Mouse (Mus musculus) intestine, embryonic 14.5 days (tissue): ENCODE results near the gene Mea1. TPM values are rescaled to one million over a fixed set of nuclear protein-coding genes. Genes with fewer than 3 reads are reported as not detected.

Source experiments
- ATAC-seq: fragments of 200-750 bp; cut with Nextera tagmentation; replicated peaks from 2 replicates; pipeline ENCODE4 v1.8.0; 2017; ENCODE audit warnings: low read depth, moderate number of reproducible peaks, moderate TSS enrichment, moderate library complexity; ENCODE audit not compliant: low FRiP score, low TSS enrichment
- DNase-seq: peaks from one replicate; pipeline ENCODE4 v3.0.0-alpha.2; 2018; ENCODE audit warnings: low spot score
- H3K27ac ChIP-seq: fragments of 300-500 bp; sonication (generic); 2 replicates; pipeline ENCODE4 v1.5.1; 2014; ENCODE audit warnings: low read depth, mild to moderate bottlenecking, control low read depth
- H3K27me3 ChIP-seq: fragments of 300-500 bp; sonication (generic); replicated peaks from 2 replicates; pipeline ENCODE4 v1.6.1; 2014; ENCODE audit warnings: low read length, control low read depth; ENCODE audit not compliant: control insufficient read depth, insufficient read depth
- H3K36me3 ChIP-seq: fragments of 300-500 bp; sonication (generic); 2 replicates; pipeline ENCODE4 v1.6.1; 2014; ENCODE audit warnings: low read length, control low read depth; ENCODE audit not compliant: control insufficient read depth, insufficient read depth
- H3K4me1 ChIP-seq: fragments of 300-500 bp; sonication (generic); replicated peaks from 2 replicates; pipeline ENCODE4 v1.6.1; 2014; ENCODE audit warnings: low read length, control low read depth, mixed read lengths; ENCODE audit not compliant: control insufficient read depth, insufficient read depth
- H3K4me2 ChIP-seq: fragments of 300-500 bp; sonication (generic); 2 replicates; pipeline ENCODE4 v1.6.1; 2014; ENCODE audit warnings: low read length
- H3K4me3 ChIP-seq: fragments of 300-500 bp; sonication (generic); 2 replicates; pipeline ENCODE4 v1.5.1; 2014; ENCODE audit warnings: low read depth, low read length, control low read depth, mixed read lengths
- H3K9ac ChIP-seq: fragments of 300-500 bp; sonication (generic); 2 replicates; pipeline ENCODE4 v1.6.1; 2014; ENCODE audit warnings: mild to moderate bottlenecking, low read length
- H3K9me3 ChIP-seq: fragments of 300-500 bp; sonication (generic); 2 replicates; pipeline ENCODE4 v1.6.1; 2016; ENCODE audit warnings: low read length, control low read depth; ENCODE audit not compliant: control insufficient read depth
- WGBS: fragments of 180-500 bp; shearing (Covaris S2); extraction: QIAGEN DNeasy Blood & Tissue Kit; methylation state at CpG from one replicate; pipeline ENCODE4 v1.1.7; 2014; 5-methylcytosine and 5-hydroxymethylcytosine counted together
- polyA plus RNA-seq: library from polyadenylated mRNA; unstranded; fragments of >200 nt; fragmentation: Nextera tagmentation; extraction: Ambion mirVana; gene quantifications from 2 replicates; pipeline ENCODE4 v1.2.1, GENCODE M21; 2014

Mea1 gene
- 156 and 161 TPM in 2 replicates for polyA plus RNA-seq

- H3K4me2 ChIP-seq, result peak within 1 kb of the TSS; percentile 82
- H3K36me3 ChIP-seq, result peaks cover 38% of the 10 kb centered on the region
- peaks cover 33% of the 10 kb centered on the region for H3K4me1 ChIP-seq
- peak within 1 kb of the TSS; percentile 66; the same call in 1 of the 2 replicates for H3K27ac ChIP-seq
- no peaks in the 10 kb centered on the region for H3K9me3 ChIP-seq
- peak within 1 kb of the TSS; percentile 86 for H3K4me3 ChIP-seq
- DNase-seq, result no peak
- H3K9ac ChIP-seq, result peak within 1 kb of the TSS; percentile 55
- no peaks in the 10 kb centered on the region for H3K27me3 ChIP-seq
- no peak for ATAC-seq
- 78% methylated on average over 8 of the region's 9 CpGs for WGBS
These were observed at the start of gene Mea1 for GRCm38 (mm10) chr17:46678416-46678815. Gene Mea1 (plus strand): TSS chr17:46678793.

DNA sequence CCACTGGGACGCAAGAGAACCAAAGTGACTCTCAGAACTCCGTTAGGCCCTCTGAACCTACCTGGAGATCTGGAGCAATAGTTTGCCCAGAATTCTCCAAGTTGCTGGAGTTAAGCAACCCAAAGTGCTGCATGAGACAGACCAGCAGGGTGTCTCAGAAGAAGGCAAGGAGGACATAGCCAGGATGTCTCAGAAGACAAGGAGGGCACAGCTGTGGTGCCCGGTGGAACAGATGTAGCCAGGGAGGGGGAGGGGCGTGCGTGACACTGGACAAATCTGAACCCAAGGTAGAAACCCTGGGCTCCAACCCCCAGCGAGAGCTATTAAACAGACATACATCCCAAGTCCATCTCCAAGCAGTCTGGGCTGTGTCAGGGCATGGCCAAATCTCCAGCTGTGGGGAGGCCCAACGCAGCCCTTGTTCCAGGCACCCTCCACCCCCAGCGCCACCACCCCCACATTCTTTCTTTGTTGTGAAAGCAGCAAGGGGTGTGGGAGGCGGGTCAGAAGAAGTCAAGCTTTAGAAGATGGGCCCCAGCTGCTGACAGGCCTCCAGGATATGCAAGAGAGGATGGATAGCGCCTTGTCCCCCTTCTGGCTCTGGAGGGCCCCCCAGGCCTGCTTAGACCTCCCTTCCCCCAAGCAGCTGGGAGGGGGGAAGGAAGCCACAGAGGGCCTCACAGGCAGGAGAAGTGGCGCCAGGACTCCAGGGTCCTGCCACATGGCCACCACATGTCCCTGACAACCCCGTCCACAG, 48.7 kb upstream of the Mea1 start:
- DNase-seq, result peak; percentile 87
- peak overlapping the region; percentile 99 for H3K27ac ChIP-seq
- H3K4me3 ChIP-seq, result peak overlapping the region; percentile 85
- 5% methylated on average over 12 of the region's 12 CpGs for WGBS
- H3K27me3 ChIP-seq, result no peaks in the 10 kb centered on the region
- no peaks in the 10 kb centered on the region for H3K9me3 ChIP-seq
- peaks cover 48% of the 10 kb centered on the region for H3K4me1 ChIP-seq
- H3K9ac ChIP-seq, result peak overlapping the region; percentile 35
- peak; percentile 85 for ATAC-seq
- peak overlapping the region; percentile 83 for H3K4me2 ChIP-seq
- peaks cover 9% of the 10 kb centered on the region; the same call in 1 of the 2 replicates for H3K36me3 ChIP-seq

GRCm38 (mm10) chr17:46636831-46637523, 41.6 kb upstream of the Mea1 start:
- H3K27me3 ChIP-seq, result no peaks in the 10 kb centered on the region
- no peak overlapping the region for H3K4me3 ChIP-seq
- peak; percentile 80 for DNase-seq
- peaks cover 32% of the 10 kb centered on the region for H3K36me3 ChIP-seq
- ATAC-seq, result peak; percentile 53
- H3K4me2 ChIP-seq, result peak overlapping the region; percentile 35
- H3K4me1 ChIP-seq, result peaks cover 3% of the 10 kb centered on the region; the same call in 1 of the 2 replicates
- no peaks in the 10 kb centered on the region for H3K9me3 ChIP-seq
- no peak overlapping the region for H3K9ac ChIP-seq
- 28% methylated on average over 15 of the region's 15 CpGs for WGBS
- no peak overlapping the region for H3K27ac ChIP-seq

GRCm38 (mm10) chr17:46639929-46640328, 38.7 kb upstream of the Mea1 start:
- H3K36me3 ChIP-seq, result peaks cover 35% of the 10 kb centered on the region
- no peaks in the 10 kb centered on the region for H3K27me3 ChIP-seq
- no peak overlapping the region for H3K27ac ChIP-seq
- no peak for DNase-seq
- H3K4me2 ChIP-seq, result no peak overlapping the region
- ATAC-seq, result no peak
- 66% methylated on average over 9 of the region's 9 CpGs for WGBS
- no peak overlapping the region for H3K4me3 ChIP-seq
- H3K9me3 ChIP-seq, result no peaks in the 10 kb centered on the region
- H3K9ac ChIP-seq, result no peak overlapping the region
- peaks cover 8% of the 10 kb centered on the region for H3K4me1 ChIP-seq

DNA sequence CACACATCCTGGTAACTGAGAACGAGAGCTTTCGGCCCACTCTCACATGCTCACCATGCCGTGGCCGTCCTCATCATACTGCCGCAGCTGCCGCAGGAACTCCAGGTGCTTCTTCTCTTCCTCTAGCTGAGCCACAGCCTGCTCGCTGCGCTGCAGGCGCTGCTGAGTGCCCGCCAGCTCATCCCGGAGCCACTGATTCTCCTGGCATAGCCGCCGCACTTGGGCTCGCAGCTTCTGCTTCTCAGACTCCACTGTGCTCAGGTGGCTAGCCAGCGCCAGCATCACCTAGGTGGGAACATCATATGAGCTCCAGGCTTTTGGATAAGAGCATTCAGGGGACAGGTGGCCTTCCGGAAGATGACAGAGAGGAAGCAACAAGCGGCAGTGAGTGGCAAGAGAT, 36.5 kb upstream of the Mea1 start:
- no peak overlapping the region for H3K4me3 ChIP-seq
- H3K9me3 ChIP-seq, result no peaks in the 10 kb centered on the region
- H3K27ac ChIP-seq, result no peak overlapping the region
- WGBS, result 86% methylated on average over 17 of the region's 17 CpGs
- no peaks in the 10 kb centered on the region for H3K27me3 ChIP-seq
- no peak overlapping the region for H3K9ac ChIP-seq
- no peak for ATAC-seq
- H3K36me3 ChIP-seq, result peaks cover 35% of the 10 kb centered on the region
- no peak for DNase-seq
- no peak overlapping the region for H3K4me2 ChIP-seq
- H3K4me1 ChIP-seq, result peaks cover 15% of the 10 kb centered on the region

GRCm38 (mm10) chr17:46644152-46644805, 34.3 kb upstream of the Mea1 start:
- no peaks in the 10 kb centered on the region for H3K27me3 ChIP-seq
- DNase-seq, result no peak
- 85% methylated on average over 12 of the region's 12 CpGs for WGBS
- peaks cover 43% of the 10 kb centered on the region for H3K36me3 ChIP-seq
- peak overlapping the region; percentile 95 for H3K4me3 ChIP-seq
- H3K4me1 ChIP-seq, result peaks cover 13% of the 10 kb centered on the region
- no peaks in the 10 kb centered on the region for H3K9me3 ChIP-seq
- peak overlapping the region; percentile 52 for H3K9ac ChIP-seq
- peak overlapping the region; percentile 74 for H3K27ac ChIP-seq
- H3K4me2 ChIP-seq, result peak overlapping the region; percentile 69
- ATAC-seq, result no peak

GRCm38 (mm10) chr17:46644916-46645475, 33.6 kb upstream of the Mea1 start:
- Histone ChIP-seq H3K4me3 (peak overlapping the region; percentile 95), H3K27ac (peak overlapping the region; percentile 74), H3K4me2 (peak overlapping the region; percentile 69), H3K4me1 (peaks cover 19% of the 10 kb centered on the region), H3K9ac (peak overlapping the region; percentile 52), H3K9me3 (no peaks in the 10 kb centered on the region), H3K27me3 (no peaks in the 10 kb centered on the region), H3K36me3 (peaks cover 36% of the 10 kb centered on the region)
- ATAC-seq (peak; percentile 46), DNase-seq (no peak)
- 4% methylated on average over 11 of the region's 11 CpGs for WGBS

DNA sequence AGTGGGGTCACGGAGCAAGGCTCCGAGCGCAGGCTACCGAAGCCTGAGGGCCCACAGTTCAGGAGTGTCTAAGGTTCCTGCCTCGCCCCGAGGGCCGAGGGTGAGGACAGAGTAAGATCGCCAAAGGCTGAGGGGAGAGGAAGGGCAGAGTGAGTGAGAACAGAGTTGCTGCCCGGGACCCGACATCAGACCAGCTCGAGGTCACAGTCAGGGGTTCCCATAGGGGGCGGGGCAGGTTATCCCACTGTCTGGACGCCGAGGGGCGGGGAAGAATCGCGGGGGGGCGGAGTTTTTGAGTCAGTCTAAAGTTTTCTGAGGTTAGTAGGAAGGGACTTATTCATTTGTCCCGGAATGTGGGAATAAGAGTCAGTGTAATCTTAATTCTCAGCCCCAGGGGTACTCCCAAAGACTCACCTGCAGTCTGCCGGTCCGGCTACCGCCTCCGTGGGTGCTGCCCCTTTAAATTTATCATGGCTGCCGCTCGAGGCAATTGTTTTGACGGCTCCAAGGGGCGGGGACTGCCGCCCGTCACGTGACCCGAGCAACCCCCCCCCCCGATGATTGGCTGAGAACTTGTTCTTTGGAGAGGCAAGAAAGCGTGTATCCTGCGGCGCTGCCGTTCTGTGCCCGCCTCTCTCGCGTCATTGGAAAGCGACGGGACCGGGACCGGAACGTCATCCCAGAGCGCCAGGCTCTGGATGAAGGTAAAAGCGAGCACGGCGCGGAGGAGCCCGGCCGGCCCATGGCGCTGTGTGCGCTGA, 32.9 kb upstream of the Mea1 start, which contains the start of the genes Klc4 and Mrpl2:
Gene Klc4, minus strand, starts transcription at position 462 of the 761 bp plus-strand sequence.
Gene Mrpl2, plus strand, starts transcription at position 669 of the 761 bp plus-strand sequence.
- peaks cover 29% of the 10 kb centered on the region for H3K36me3 ChIP-seq
- peak within 1 kb of the TSS; percentile 91 for H3K4me2 ChIP-seq
- DNase-seq, result peak; percentile 100
- H3K9me3 ChIP-seq, result no peaks in the 10 kb centered on the region
- H3K9ac ChIP-seq, result peak within 1 kb of the TSS; percentile 80
- no peaks in the 10 kb centered on the region for H3K27me3 ChIP-seq
- peak; percentile 76 for ATAC-seq
- peak within 1 kb of the TSS; percentile 95 for H3K4me3 ChIP-seq
- peaks cover 21% of the 10 kb centered on the region for H3K4me1 ChIP-seq
- peak within 1 kb of the TSS; percentile 77 for H3K27ac ChIP-seq
- under 1% methylated on average over 53 of the region's 53 CpGs for WGBS
